Mouse (Mus musculus) spleen, postnatal 10 days (tissue): Measurements from ENCODE around the gene Mecr.

Source experiments
- DNase-seq, 2 experiments: peaks; one replicate each; pipeline ENCODE4 v3.0.0; 2021 to 2022; ENCODE audit warnings: low spot score in 2 of 2

Gene Mecr

DNA sequence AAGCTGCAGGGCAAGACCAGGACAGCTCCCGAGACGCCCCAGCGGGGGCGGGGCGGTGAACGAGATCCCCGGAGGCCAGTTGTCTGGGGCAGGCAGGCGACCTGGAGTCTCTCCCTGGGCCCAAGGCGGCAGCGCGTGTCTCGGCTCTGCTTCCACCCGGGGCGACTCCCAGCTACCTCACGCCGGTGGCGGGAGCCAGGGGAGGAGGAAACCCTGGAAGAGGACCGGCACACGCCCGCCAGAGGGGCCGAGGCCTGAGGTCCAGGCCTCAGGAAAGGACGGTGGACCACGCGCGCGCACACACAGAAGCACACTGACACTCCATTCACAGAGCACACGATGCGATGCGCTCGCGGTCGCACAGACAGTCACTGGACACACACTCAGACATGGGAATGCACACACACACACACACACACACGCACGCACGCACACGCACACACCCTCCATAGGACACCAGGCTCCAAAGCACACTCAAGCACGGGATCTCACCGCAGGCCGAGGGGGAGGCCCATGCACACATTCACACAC is 6.9 kb upstream of the Mecr start:
- peak; percentile 14 to 29 for DNase-seq

DNA sequence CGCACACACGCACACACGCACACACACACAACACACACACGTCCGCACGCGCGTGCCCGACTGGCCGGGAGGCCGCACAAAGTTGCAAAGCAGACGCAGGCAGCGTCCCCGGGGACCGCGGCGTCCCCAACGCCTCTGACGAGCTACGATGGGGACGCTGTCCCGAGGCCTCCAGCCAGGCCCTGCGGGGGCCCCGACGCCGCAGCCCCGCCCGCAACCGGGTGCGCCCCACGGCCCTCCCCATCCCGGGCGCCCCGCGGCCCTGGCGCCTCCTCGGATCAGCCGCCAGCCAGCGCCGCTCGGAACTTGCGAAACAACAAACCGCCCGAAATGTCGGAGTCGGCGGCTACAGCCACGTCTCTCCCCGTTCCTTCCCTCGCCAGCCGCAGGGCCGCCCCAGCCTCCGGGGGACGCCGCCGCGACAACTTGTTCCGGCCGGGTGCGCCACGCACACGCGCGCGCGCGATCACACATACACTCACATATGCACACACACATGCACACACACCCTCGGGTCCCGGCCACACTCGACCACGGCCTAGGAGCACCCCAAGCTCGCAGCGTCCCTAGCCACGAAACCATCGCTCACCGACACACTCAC is 6.3 kb upstream of the Mecr start:
- peak; percentile 22 to 35 for DNase-seq

DNA sequence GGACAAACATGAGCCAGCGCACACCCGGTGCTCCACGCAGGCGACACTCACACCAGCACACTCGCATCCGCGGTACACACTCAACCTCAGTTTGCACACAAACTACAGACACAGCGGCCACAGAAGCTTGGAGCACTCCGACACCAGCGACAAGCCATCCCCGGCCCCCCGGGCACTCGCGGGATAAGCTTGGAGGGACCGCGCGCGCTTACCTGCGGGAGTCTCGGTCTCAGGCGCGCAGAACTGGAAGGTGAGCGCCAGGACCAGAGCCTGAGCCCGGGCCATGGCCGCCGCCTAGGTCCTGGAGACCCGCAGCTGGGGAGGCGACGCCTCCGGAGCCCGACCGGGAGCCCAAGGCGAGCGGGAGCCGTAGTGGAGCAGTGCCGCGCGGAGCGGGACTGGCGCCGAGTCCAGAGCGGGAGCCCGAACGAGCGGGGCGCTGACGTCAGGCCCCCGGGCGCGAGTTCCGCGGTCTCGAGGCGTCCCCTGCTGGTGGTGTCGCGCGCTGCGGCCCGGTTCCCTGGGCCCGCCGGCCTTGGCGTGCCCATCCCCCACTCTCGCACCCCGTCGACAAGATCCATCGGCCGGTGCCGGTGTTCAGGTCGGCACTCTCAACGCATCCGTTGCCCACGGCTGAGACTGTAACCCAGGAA is 5.3 kb upstream of the Mecr start, which contains the start of gene Ptpru:
Gene Ptpru (minus strand): TSS at position 417 of the 653 bp plus-strand sequence.
- peak; percentile 86 to 88 for DNase-seq

DNA sequence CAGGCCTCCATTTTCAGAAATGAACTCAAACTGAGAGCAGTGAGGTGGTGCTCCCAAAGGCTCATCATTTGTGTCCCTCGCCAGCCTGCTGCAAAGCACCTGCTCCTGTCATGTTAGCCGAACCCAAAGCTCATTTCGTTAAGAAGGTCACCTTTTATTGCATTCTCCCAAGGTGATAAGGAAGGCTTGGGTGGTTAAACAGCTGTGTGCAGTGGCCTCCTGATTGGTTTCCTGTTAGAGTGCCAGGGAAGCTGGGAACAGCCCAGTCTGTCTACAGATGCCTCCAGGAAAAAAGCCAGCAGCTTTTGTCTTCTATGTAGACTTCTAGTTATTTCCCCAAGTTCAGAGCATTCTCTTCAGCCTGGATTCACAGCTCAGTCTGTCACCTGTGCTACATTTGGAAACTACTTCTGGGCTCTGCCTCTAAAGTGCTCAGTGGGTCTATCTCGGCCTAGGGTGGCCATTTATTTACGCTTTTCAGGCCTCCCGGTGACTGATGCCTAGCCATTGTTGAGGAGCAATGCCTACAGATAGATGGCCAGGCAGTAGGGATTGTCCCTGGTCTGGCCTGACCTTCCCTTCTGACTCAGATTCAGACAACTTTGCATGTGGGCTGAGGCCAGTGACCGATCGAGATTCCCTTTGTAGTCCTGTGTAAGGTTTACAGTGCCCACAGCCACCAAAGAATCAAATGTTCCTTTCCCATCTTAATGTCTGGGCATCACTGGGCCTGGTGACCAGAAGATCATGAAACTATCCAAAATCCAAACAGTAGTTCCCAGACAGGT is 2.9 kb downstream of the Mecr start:
- no peak for DNase-seq

DNA sequence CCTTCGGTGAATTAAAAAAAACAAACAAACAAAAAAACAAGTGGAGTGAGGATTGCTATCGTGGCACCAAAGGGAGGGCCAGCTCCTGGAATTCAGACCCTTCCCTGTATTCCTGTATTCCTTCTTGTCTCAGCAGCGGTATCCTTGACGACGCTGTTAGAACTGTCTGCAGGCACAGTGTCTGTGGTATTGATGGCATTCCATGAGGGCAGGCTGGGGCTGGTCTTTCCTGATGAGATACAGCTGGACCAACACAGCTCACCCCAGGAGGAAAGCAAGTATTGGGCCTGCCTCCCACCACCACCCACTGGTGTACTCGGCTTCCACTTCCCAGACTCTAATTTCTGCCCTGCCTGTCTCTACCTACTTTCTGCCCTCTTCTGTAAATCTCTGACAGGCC is 4.8 kb downstream of the Mecr start:
- no peak for DNase-seq

DNA sequence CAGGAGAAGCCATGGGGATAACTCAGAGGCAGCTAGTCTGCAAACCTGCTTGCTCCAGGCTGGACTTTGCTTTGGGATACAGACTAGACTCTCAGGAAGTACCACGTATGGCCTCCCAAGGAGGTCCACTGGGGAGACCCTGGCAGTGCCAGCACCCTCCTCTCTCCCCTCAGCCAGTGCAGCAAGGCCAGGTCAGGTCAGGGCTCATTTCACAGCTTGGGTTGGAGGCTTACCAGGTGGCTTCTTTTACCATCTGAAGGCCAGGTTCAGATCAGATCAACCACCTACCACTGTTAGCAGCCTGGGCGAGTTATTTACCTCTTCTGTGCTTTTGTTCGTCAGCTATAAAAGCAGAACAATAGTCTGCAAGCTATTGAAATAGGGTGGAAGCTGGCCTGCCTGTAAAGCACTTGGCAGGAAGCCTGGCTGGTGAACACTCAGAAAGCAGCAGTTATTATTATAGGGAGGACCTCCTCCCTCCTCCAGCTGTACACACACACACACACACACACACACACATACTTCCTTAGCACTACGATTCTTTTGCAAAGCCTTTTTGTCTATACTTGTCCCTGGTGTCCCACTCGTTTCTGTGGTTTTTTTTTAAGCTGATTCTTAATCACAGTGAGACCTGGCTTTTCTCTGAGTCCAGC is 6.8 kb downstream of the Mecr start:
- DNase-seq: no peak

DNA sequence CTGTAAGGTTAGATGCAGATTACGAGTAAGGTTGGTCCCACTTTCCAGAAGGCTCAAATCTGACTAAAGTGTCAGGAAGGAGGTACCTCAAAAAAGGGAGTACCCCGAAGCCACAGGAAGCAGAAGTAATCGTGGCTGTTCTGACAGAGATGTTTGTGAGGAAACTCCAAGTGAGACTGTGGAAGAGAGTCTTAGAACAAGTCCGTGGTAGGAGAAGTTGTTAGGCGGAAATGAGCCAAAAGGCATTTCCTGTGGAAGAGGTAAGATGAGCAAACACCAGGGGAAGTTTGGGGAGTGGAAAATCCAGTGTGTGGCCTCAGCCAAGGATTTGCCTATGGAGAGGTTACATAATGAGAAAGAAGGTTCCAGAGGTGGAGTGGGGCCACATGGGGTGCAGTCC is 11.7 kb downstream of the Mecr start:
- DNase-seq: no peak

DNA sequence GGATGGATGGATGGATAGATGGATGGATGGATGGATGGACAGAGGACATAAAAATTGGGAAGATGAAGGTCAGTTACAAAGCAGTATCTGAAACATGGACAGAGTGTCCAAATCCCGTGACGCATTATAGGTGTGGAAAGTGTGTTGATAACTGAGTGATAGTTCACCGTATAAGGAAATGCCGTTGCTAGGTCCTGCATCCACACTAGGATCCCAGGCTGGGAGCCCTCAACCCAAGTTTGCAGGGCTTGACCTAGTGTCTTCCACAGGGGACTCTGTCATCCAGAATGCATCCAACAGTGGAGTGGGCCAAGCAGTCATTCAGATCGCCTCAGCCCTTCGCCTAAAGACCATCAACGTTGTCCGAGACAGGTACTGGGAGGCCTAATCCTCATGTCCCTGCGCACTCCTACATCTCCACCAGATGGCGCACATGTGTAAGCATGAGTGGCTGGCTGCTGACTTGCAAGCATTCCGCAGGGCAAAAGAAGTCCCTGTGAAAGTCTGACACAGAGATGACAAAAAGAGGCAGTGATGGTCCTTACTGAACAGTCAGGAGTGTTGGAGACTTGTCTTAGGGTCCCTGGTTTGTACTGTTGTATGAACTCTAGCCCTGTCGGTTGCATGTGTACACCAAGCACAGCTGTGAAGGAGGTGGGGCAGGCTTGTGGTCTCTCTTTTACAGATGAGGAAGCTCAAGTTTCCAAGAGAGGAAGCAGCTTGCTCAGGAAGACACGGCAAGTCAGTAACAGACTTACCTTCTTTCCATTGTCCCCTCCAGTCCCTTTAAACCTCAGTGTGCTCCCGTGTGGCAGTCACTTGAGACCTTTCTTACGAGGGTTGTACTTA is 17.4 kb downstream of the Mecr start:
- DNase-seq: peak; percentile 80 to 86

DNA sequence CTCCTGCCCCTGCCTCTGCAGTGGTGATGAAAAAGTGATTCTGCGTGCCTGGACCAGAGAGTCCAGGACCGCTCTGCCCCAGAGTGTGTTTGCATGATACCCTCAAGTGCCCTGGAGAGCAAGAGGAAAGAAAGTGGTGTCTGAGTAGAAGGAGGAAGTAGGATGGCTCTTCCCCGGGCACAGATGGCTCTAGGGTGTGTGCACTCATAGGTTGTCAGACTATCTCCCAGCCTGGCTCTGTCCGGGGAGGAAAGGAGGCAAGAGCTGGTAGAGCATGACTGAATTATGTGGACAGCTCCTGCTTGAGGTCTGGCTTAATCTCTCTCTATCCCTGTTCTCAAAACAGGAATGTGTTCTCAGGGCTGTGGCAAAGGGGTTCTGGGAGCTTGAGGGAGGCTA is 18.1 kb downstream of the Mecr start:
- peak in 1 of 2 experiments; percentile 16 for DNase-seq

DNA sequence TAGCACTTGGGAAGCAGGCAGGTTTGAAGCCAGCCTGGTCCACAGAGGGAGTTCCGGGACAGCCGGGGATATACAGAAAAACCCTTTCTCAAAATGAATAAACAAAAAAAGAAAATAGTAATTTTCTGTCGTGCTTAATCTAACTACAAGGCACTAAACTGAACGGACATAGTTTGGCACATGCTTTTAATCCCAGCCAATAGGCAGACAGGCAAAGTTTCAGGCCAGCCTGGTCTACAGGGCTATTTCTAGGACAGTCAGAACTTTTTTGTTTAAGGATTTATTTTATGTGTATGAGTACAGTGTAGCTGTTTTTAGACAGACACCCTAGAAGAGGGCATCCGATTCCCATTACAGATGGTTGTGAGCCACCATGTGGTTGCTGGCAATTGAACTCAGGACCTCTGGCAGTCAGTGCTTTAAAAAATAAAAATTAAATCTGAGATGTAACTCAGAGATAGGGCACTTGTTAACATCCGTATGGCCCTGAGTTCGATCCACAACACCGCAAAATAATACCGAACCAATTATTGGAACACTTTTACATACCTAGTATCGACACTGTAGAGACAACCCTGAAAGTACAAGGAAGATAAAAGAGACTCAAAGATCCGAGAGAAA is 29.5 kb downstream of the Mecr start:
- DNase-seq: no peak

DNA sequence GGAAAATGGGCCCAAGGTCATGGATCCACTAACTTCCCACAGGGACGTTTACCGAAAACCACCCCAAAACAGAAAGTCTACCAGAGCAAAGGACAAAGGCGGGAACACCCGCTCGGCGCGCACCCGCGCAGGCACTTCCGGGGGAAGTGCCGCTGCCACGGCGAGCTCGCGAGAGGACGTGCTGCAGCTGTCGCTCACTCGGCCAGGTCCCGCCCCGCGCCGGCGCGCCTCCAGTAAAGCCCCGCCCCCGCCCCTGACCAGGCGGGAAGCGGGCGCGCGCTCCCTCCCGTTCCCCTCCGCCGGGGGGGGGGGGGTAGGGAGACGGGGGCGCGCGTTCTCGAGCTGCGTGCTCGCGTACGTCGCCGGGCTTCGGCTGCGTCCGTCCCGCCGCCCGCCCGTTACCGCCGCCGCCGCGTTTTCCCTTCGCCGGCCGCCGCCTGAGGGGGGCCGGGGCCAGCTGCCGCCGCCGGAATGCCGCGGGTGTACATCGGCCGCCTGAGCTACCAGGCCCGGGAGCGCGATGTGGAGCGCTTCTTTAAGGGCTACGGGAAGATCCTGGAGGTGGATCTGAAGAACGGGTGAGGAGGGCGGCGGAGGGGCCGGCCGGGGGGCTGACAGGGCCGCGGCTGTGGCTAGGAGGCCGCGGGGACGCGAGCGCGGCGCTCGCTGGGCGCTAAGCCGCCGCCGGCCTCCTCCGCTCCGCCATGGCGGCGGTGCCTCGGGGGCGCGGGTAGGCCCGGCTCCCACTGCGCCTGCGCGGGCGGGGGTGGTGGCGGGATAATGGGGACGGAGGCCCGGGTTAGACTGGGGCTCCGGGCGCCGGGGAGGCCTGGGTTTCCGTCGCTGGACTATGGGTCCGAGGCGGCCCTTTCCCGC is 30.3 kb downstream of the Mecr start, which contains the start of gene Srsf4:
Gene Srsf4 (plus strand): TSS at position 325 of the 876 bp plus-strand sequence.
- peak; percentile 84 to 96 for DNase-seq

DNA sequence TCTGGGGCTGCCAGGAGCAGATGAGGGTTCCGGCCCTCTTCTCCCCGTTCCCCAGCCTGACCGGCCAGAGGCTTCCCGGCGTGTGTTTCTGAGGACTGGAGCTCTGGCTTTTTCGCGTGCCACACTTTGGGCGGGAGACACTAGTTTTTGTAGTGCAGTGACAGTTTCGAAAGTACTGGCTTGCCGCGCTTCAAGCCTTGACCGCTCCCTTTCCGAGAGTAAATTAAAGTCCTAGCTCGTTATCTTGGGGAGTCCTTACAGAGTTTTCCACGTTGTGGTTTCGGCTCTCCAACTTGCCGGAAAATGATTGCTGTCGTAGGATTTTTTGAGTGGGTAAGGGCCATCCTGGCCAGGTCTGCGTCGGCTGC is 30.9 kb downstream of the Mecr start:
- DNase-seq: no peak

DNA sequence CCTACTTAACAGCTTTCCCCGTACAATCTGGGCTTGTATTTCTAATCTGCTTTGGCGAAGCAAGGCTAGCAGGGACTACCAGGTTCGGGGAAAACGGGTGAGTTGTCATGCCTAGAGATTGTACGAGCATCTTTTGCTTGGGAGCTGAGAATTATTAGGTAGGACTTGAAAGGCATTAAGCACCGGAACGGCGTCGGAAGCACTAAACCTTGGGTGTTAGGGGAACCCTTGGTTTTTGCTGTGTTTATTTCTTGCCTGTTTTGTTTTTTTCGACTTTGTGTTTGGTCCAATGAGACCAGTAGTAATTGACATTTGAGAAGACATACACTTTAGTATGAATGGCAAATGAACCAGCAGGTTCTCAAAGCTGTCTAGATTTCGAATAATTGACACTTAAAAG is 31.3 kb downstream of the Mecr start:
- no peak for DNase-seq

DNA sequence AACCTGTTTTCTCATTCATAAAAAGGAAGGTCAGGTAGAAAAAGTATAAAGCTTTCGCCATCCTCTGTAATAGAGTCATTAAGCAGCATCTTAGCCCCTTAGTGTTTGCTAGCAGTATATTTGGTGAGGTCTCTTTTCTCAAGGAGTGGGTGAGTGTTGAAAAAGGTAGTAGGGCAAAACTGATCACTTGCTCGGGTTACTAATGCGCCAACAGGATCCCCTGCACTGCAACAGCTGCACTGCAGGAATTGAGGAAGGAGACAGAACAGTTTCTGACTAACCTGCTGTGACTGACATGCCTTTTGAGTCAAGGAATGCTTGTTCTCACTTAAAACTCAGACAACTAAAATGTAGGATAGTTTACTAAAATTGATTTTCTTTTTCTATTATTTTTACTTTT is 32.0 kb downstream of the Mecr start:
- DNase-seq: no peak

DNA sequence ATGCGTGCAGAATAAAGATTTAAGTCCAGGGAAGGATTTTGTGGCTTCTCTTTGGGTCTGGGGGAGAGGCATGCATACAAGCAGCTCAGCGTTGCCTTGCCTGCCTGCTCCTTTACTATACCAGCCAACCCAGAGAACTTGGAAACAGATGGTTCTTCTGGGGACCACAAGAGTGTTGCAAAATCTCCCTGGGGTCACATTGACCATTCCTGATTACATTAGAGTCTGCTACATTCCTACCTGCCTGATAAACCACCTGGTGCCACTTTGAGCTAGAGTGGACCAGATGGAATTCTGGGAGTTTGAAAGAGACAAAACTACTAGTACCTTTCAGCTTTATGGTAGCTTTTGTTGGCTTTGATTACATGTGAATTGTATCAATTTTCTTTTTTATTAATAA is 33.6 kb downstream of the Mecr start:
- no peak for DNase-seq

DNA sequence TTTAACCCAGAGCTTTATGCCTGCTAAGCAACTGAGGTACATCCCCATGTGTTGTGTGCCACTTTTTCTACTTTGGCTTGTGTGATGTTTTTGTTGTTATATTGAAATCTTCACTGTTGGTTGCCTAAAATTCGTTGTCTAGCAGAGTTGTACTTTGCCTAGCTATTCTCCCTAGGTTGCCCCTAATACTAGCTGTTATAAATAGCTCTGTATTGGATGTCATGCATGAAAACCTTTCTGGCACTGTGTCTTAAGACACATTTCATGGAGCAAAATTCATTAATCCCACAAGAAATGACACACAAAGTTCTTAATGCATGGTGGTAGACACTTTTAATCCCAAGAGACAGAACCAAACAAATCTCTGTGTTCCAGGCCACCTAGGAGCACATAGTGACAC is 36.4 kb downstream of the Mecr start:
- no peak for DNase-seq

DNA sequence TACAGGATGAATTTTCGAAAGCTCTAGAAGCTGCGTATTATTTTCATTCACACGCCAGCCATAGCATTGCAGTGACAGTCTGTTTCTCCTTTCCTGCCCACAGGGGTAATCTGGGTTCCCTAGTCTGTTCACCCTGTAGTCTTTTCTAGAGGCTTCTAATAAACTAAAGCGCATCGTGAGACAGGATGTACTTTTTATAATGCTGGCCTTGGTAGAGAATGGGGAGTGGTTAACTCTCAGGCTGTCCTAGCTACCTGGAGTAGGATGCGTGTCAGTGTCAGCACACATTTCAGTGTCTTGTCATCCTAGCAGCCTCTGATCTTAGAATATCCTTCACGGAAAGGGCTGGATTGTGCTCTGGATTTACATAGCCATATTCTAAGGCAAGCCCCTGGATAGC is 38.0 kb downstream of the Mecr start:
- DNase-seq: no peak

DNA sequence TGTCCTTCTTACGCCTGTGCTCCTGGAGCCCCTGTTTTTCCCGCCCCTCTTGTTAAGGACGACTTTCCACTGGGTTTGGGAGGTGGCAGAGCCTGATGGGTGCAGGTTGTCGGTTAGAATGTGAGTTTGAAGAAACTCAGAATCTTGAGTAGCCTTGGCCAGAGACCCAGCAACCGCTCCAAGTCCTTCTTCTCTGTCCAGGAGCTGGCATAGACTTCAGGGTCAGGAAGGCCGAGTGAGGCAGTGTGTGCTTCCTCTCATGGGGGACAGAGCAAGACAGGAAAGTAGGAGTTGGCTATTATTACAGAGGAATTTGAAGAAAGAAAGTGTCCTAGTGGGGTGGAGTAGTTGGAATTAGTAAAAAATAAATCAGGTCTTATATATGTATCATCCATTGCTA is 40.3 kb downstream of the Mecr start:
- no peak for DNase-seq

DNA sequence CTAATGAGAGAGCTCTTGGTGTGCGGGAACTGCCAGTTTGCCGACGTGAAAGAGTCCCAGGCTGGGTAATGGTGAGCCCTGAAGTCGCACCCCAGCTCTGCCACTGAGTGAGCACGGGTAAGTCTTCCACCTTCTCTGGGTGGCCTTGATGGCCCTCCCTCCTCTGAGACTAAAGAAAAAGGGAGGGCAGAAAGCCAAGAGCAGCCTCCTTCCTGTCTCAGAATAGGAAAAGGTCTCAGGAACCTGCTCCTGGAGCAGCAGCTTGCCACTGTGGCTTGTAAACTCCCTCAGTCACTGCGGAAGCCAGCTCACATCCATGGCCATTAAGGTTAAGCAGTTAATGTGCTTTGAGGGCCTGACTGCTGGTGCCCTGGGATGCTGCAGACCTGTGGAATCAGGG is 42.1 kb downstream of the Mecr start:
- DNase-seq: no peak

DNA sequence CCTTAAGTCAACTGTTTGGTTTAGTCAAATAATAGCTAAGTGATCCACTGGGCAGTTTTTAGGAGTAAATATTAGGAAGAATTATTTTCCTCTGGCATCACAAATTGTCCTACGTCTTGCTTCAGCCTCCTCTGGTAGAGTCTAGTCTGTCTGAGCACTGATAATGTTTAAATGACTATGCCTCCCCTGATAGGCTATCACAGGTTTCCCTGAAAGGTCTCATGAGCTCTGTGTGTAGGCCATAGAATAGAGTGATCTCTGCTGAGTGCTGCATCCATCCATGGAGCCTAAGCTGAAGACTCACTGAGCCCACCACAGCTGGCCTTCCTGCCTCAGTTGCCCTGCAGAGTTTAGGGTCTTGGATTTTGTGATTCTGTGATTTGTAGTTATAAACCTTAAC is 45.3 kb downstream of the Mecr start:
- DNase-seq: no peak
